Mouse (Mus musculus) adrenal gland (tissue): ENCODE data around the gene Wrap73.

Experiments used
- intact Hi-C: fragments of 180-260 bp; cut with DNase I; formaldehyde crosslinking; loops from one replicate; pipeline ENCODE4 v1.15.1; 2025

Gene Wrap73

DNA sequence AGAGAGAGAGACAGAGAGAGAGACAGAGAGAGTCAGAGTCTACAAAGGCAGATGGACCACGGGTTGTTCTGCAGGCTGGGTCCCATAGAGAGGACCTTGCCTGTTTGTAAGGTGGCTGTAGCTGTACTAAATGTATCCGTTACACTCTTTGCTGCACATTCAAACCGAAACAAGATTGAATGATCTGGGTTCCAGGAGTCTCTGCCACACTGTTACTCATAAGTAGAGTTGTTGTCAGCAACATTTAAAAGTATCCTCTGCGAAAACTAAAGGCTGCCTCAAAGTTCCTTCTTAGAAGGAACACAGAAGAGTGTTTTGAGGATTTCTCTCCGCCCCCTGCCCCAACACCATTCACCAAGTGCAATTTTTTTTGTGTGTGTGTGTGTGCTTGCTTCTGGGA lies 5.0 kb upstream of the Wrap73 start:
- intact Hi-C loops: no loop called here

DNA sequence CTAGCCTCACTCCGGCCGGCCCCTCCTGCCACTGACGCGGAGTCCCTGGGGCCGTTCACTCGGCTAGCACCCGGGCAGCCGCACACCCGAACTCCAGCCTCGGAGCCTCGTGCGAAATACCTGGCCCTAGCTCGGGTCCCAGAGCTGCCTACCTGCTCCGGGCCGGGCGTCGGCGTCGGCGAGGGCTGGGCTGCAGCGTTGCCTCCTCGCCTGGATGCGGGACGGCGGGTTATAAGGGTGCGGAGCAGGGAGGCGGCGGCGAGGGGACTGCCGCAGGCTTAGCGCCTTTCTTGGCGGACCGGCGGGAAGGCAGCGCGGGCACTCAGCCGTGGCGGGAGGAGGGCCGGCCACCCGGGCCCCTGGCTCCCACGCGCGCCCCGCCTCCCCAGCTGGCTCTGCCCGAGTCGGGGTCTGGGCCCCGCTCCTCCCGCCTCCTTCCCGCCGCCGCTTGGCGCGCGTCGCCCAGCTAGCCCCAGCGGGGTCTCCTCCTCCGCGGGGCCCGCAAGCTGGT lies 2.4 kb upstream of the Wrap73 start:
- intact Hi-C loops: loop anchor here (5.0 to 10.0 kb wide), 2 partner anchors 127 to 165 kb away; partner anchors contain the start of genes Cep104, Dffb and Lrrc47

DNA sequence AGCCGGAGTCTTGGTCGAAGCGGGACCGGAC lies 2.2 kb upstream of the Wrap73 start, which contains the start of gene Trp73:
Gene Trp73, minus strand, starts transcription at position 27 of the 31 bp plus-strand sequence.
- intact Hi-C loops: loop anchor here (5.0 to 10.0 kb wide), 2 partner anchors 128 to 165 kb away; partner anchors contain the start of genes Cep104, Dffb and Lrrc47

DNA sequence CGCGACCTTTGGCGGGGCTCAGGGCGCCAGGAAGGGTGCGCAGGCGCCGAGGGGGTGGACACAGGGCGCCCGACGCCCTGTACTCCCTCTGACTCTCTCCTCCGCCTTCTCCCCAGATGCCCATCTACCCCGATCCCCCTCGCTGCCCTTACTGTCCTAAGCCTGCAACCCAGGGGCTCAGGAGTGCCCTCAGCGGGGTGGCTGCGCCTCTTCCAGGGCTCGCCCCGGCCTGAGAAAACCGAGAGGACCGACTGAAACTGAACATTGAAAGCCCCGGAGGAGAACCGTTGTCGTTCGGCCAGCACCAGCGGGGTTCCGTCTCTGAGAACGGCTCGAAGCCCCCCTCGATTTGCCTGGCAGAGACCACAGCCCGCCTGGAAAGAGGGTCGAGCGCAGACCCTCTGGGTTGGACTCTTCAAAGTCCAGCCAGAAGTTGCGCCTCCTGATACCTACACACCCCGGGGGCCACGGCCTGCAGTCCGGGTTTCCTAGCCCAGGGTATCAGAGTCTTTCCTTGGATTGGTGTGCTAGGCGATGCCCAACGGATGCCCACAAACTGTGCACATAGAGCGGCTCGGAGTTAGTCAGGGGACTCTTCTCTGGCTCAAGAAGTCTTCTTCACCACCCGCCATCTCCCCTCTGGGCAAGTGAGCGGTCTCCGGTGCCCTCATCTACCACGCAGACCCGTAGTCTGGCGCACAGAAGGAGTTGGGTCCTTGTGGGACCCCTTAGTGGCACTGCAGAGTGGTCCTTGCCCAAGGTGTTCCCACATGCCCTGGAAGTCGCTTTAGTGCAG lies 1.8 kb upstream of the Wrap73 start:
- intact Hi-C loops: loop anchor here (5.0 to 10.0 kb wide), 2 partner anchors 128 to 166 kb away; partner anchors contain the start of genes Cep104, Dffb and Lrrc47

DNA sequence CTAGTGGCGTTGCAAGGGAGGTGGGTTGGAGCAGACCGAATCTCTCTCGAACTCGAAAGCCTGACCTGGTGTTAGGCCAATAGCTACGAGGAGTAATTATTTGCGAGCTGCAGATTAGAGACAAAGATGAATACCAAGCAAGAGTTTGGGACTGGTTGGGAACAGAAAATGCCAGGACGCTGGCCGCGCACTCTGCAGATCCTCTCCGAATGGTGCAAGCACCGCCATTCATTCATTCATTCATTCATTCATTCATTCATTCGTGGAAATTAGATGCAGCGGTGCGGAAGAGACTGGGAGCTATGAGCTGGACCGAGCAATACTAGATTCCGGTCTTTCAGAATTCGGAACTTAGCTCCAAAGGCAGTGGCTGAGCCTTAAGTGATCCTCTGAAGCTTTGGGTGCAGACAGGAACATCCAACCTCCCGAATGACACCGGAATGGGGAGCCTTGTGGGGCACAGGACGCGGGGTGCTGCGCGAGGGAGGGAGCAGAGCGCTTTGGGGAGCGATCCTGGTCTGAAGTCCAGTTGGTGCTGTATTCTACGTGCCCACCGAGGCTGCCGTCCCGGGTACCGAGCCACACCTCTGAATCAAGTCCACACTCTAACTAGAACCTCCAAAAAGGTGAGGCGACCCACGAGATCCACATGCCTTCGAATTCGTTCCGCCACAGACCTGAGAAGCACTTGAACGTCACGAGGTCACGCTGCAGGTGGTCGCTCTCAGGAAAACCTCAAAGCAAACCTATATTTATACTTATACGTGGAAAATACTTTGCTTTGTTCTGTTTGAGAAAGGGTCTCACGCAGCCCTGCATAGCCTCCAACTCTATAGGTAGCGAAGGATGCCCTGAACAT lies 934 bp upstream of the Wrap73 start:
- intact Hi-C loops: loop anchor here (5.0 to 10.0 kb wide), 2 partner anchors 129 to 166 kb away; partner anchors contain the start of genes Cep104, Dffb and Lrrc47

DNA sequence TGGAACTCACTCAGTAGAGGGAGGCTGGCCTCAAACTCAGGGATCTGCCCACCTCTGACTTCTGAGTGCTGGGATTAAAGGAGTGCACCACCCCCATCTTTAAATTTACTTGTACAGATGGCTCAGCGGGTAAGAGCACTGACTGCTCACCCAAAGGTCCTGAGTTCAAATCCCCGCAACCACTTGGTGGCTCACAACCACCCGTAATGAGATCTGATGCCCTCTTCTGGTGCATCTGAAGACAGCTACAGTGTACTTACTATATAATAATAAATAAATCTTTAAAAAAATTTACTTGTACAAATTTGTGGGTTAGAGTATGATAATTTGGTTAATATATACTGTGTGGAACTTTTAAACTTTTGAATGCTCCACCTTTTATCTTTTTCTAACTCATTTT lies 2.5 kb downstream of the Wrap73 start:
- intact Hi-C loops: loop anchor here (5.0 to 10.0 kb wide), 2 partner anchors 132 to 170 kb away; partner anchors contain the start of genes Cep104, Dffb and Lrrc47

DNA sequence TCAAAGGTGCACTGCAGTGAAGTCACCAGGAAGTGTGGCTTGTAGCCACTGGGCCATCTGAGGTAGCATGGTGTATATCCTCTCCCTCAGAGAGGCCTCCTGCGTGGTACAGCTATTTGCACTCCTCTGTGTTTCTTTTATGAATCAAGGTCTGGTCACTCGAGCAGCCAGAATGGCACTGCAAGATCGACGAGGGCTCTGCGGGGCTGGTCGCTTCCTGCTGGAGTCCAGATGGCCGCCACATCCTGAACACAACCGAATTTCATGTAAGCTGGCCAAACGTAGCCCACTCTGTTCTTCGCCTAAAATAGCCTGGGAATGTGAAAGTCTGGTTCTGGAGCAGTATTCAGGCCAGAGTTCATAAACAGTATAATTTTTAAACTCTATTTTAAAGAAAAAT lies 4.2 kb downstream of the Wrap73 start:
- intact Hi-C loops: loop anchor here (10.0 kb wide), 1 partner anchor 172 kb away; the partner anchor contains the start of genes Cep104 and Dffb

DNA sequence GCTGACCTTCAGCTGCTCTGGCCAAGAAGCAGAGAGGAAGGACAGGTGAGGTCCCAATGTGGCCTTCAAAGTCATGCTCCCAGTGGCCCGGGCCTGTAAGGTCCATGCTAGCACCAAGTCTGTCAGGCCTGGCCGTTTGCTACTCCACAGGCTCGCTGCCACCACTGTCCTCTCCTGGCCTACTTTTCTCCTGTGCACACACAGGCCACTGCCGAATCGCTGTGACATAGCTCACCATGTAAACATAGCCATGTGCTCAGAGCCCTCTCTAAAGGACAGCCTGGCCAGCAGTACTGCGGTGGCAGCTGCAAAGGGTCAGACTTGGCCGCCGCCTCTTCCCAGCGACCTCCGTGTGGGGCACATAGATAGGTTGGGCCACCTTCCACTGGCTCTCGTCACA lies 11.9 kb downstream of the Wrap73 start:
- intact Hi-C loops: no loop called here

DNA sequence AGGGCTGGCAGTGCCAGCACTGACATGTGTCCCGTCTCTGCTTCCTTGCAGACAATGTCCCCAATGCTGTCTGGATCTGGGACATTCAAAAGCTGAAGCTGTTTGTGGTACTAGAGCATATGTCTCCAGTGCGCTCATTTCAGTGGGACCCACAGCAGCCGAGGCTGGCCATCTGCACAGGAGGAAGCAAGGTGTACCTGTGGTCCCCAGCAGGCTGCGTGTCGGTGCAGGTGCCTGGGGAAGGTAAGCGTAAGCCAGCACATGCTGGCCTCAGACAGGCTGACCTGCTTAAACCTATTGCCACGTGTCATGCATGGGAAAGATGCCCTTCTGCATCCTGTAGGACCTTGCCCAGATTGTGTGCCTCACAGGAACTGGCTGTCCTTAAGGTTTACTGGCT lies 13.9 kb downstream of the Wrap73 start:
- intact Hi-C loops: no loop called here

DNA sequence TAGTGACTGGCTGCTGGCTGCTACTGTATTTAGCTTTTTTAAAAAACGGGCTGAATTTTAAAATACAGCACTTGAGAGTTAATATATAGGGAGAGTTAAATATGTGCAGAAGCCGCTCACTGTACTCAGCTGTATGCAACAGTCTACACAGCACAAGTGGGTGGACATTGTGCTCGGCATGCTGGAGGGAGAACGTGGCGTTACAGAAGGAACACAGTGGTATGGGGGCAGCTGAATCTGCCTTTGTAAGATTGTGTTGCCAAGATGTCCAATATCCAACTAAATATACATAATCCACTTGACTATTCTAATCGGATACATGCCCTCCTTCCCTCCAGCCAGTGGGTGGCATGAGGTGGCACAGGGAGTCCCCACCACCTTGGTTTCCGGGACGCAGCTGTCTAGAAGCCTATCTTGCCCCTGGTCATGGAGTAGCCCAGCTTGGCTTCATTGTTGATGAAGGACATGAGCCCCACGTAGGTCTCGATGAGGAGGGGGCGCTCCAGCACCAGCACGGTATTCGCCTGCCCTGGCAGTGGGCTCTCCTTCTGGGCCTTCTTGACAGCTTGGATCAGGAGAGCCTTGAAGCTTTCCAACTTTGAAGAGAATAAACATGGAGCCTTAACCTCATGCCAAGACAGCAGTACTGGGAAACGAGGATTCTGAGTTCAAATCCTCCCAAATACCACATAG lies 15.9 kb downstream of the Wrap73 start:
- intact Hi-C loops: no loop called here

DNA sequence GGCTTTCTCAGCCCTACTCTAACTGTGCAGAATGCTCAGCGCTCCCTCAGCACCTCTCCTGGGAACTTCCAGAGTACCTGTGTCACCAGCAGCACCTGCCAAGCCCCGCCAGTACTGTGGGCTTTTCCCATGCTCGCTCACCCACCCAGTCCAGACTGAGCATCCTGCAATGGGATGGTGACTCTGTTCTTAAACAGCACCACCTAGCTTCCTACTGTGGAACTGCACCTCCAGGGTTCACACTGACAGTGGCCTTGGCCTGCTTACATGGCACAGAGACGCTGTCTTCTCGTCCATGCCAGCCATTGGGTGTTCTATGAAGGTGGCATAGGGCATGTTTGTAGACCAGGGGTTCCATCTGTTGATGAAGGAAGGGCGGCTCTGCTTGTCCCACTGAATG lies 16.8 kb downstream of the Wrap73 start:
- intact Hi-C loops: no loop called here

DNA sequence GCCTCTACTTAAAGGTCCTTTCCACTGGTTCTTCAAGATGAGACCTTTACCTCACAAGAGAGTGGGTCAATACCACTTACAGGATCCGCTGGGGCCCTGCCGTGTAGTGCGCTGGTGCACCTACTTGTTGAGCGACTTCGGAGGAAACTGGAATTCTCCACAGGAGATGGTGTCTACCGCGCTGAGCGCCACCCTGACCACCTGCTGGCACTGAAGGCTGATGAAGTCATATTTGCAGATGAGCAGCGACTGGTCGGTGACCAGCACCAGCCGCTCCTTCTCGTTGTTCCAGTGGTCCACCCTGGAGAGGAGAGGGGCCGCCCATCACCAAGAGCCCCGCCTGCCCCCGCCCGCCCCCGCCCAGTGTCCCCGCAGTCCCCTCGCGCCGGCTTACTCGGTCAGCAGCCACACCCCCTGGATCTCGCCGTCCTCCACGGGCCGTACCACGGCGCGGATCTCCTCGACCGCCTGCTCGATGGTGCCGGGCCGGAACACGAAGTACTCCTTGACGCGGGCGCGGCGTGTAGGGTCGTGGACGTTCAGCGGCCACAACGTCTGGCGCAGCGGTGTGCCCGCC lies 17.9 kb downstream of the Wrap73 start:
- intact Hi-C loops: no loop called here

DNA sequence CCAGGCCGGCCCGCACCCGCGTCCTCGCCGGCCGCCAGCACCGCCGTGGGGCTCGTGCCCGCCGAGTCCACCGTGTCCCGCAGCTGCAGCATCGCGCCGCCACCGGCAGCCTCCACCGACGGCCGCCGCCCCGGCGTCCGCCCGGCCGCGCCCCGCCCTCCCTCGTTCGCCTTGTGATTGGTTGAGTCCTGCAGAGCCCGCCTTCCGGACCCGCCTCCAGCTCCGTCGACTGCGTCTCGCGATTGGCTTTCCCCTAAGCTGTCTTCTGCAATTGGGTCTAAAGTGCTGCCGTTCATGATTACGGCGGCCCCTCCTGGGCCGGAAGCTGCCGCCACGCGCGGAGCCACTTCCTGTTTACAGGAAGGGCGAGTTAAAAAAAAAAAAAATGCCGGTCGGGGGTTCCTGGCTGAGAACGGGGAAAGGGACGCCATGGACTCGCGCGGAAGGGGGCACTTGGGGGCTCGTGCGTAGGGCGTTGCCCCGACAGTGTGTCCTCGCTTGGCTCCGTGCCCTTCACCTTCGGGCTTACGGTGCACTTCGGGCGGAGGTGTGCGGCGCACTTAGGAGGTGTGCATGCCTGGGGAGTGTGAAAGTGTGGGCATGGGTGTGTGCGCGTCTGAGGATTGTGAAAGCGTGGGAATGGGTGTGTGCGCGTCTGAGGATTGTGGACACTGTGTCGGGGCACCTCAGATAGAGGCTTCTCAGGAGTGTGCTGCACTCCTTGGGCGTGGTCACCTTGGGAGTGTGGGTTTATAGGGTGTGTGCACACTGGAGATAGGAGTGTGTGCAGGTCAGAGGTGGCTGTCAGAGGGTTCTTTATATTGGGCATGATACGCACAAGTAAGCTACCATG lies 18.6 kb downstream of the Wrap73 start, which contains the start of gene Tprgl:
Gene Tprgl, minus strand, starts transcription at position 129 of the 853 bp plus-strand sequence.
- intact Hi-C loops: no loop called here

DNA sequence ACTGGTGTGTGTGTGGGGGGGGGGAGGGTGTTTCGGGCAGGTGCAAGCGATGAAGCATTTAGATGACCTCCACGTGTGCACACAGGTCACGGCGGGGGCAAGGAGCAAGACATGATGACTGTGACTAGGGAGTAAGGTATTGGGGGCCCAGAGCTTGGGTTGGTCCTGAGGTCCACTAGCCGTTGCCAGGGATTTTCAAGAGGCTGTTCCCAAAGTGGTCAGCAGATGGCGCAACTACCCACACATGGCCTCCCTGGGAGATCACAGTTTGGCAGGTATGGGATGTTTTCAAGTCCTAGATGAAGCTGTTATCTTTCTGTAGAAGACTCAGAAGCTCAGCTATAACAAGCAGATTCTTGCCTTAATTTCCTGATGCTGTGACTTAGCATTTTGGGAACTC lies 21.1 kb downstream of the Wrap73 start:
- intact Hi-C loops: no loop called here

DNA sequence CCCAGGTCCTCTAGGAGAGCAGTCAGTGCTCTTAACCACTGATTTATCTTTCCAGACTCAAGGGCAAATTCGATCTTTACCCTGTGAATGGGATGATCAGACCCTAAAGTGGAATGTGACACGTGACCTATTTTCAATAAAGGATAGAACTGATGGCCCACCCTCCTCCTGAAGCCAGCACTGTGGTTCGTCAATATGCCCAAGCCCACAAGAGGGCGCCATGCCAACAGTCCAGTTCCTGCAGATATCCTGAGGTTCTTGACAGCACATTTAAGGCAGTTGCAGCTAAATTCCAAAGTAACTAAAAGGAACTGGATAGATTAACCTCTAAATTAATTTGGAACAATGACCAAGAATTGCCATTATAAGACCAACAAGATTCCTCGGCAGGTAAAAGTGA lies 24.9 kb downstream of the Wrap73 start:
- intact Hi-C loops: loop anchor here (2.0 to 5.0 kb wide), 2 partner anchors 40 to 135 kb away; partner anchors contain the start of gene Arhgef16

DNA sequence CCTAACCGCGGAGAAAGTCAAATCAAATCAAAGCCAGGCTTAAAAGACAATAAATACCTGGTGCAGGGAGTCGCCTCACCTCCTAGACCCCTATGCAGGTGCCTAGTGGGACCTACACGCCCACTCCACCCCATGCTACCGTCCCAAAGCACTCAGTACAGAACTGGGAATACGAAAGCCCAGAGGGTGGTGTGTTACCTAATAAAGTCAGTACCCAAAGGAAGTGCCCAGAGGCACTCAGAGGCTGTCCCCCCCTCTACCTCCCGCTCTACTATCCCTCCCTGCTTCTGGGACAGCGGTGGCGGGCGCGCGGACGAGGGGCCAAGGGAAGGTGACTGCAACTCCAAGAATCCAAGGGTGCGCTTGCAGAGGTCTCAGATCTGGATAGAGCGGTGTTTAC lies 27.8 kb downstream of the Wrap73 start:
- intact Hi-C loops: no loop called here

DNA sequence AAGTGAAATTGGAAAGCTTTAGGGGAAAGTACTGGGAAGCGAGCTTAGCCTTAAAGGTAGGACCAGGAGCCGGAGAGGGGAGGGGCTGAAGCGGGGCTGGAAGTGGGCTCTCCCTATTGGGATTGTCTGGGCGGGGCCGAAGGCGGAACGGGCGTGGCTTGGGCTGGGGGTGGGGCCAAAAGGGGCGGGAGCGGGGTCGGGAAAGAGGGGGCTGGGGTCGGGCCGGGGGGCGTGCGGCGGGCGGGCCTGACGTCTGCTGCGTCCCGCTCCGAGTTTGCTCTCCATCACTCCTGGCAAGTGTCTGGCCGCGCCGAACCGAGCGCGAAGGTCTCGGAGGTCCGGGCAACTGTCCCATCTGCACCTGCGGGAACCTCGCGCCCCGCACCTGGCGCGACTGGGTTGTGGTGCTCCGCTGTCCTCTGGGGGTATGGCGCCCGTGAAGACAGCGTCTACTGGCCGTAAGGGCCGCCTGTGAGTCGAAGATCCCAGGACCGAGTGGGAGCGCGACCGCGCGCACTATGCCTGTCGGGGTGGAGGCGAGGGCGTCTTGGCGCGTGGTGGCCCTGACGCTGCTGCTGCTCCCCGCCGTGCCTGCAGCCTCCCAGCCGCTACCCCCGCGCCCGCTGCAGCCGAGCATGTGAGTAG lies 28.5 kb downstream of the Wrap73 start, which contains the start of gene Megf6:
Gene Megf6, plus strand, starts transcription at position 225 of the 645 bp plus-strand sequence.
- intact Hi-C loops: no loop called here

DNA sequence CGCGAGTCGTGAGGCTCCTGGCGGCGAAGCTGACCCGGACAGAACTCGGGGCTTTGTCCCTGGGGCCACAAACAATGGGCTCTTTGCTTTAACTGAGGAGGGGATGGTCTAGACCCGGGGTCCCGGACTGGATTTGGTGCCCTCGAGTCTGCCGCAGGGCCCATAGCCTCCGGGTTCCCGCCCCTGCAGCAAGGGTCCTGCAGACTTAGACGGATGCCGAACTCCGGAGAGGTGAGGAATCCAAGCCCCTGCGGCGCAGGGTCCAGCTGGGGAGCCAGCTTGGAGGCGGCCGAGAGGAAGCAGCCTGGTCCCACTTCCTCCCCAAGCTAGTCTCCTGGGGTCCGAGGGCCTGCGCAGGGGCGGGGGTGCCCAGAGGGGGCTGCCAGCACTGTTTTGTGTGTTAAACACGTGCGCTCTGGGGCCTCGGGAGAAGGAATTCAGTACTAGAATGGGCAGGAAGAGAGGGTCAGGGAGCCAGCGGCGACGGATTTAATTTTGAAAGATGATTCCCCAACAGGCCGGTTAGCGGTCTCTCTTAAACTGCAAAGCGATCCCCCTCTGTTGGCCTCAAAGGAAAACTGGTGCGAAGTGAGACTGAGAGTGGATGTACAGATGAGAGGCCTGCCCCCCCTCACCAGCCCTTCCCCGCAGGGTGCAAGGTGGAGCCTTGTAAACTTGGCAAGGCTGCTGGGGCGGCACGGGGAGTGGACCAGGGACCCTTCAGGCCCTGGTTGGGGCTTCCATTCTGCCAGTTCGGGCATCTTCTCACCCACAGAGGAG lies 29.2 kb downstream of the Wrap73 start:
- intact Hi-C loops: no loop called here
